Mouse (Mus musculus) forebrain, embryonic 12.5 days (tissue): Measurements from ENCODE around the gene Fam129b. TPM values are rescaled to one million over a fixed set of nuclear protein-coding genes. Genes with fewer than 3 reads are reported as not detected.

Source experiments
- ATAC-seq: fragments of 200-750 bp; cut with Nextera tagmentation; 2 replicates; pipeline ENCODE4 v1.8.0; 2017; ENCODE audit warnings: moderate TSS enrichment; ENCODE audit not compliant: low FRiP score
- H3K27ac ChIP-seq: fragments of 300-500 bp; sonication (generic); 2 replicates; pipeline ENCODE4 v1.5.1; 2016; ENCODE audit warnings: mild to moderate bottlenecking
- H3K27me3 ChIP-seq: fragments of 300-500 bp; sonication (generic); 2 replicates; pipeline ENCODE4 v1.6.1; 2016; ENCODE audit warnings: mild to moderate bottlenecking
- H3K36me3 ChIP-seq: fragments of 300-500 bp; sonication (generic); replicated peaks from 2 replicates; pipeline ENCODE4 v1.6.1; 2016; ENCODE audit warnings: mild to moderate bottlenecking
- H3K4me1 ChIP-seq: fragments of 300-500 bp; sonication (generic); 2 replicates; pipeline ENCODE4 v1.6.1; 2016
- H3K4me2 ChIP-seq: fragments of 300-500 bp; sonication (generic); 2 replicates; pipeline ENCODE4 v1.6.1; 2016; ENCODE audit warnings: mild to moderate bottlenecking, moderate library complexity
- H3K4me3 ChIP-seq: fragments of 300-500 bp; sonication (generic); replicated peaks from 2 replicates; pipeline ENCODE4 v1.5.1; 2016; ENCODE audit warnings: mild to moderate bottlenecking
- H3K9ac ChIP-seq: fragments of 300-500 bp; sonication (generic); 2 replicates; pipeline ENCODE4 v1.6.1; 2016; ENCODE audit warnings: mild to moderate bottlenecking
- H3K9me3 ChIP-seq: fragments of 300-500 bp; sonication (generic); 2 replicates; pipeline ENCODE4 v1.6.1; 2016
- WGBS: fragments of 180-500 bp; shearing (Covaris S2); methylation state at CpG from one replicate; pipeline ENCODE4 v1.1.7; 2016; 5-methylcytosine and 5-hydroxymethylcytosine counted together
- polyA plus RNA-seq: library from polyadenylated mRNA; unstranded; fragments of >200 nt; fragmentation: Nextera tagmentation; extraction: Ambion mirVana; gene quantifications from 2 replicates; pipeline ENCODE4 v1.2.1, GENCODE M21; 2016

Gene Fam129b
- polyA plus RNA-seq, 1 experiment from 2014 or later, result 27.3 TPM

- ATAC-seq, result no peak
- WGBS, result 14% methylated on average over 7 of the region's 7 CpGs
- Histone ChIP-seq H3K36me3 (peaks cover 26% of the 10 kb centered on the region), H3K4me3 (no peak overlapping the region; the same call in 1 of the 2 replicates), H3K9ac (no peak overlapping the region), H3K4me1 (peaks cover 55% of the 10 kb centered on the region), H3K27me3 (no peaks in the 10 kb centered on the region), H3K9me3 (no peaks in the 10 kb centered on the region), H3K4me2 (peak overlapping the region; percentile 91; the same call in 1 of the 2 replicates), H3K27ac (no peak overlapping the region)
Observed at GRCm38 (mm10) chr2:32965511-32966183, 89.7 kb downstream of the Fam129b start.

GRCm38 (mm10) chr2:32966184-32966688 lies 90.3 kb downstream of the Fam129b start:
- 9% methylated on average over 13 of the region's 13 CpGs for WGBS
- Histone ChIP-seq H3K27ac (peak overlapping the region; percentile 89), H3K4me1 (peaks cover 51% of the 10 kb centered on the region), H3K4me2 (peak overlapping the region; percentile 91), H3K27me3 (no peaks in the 10 kb centered on the region), H3K36me3 (peaks cover 26% of the 10 kb centered on the region), H3K9me3 (no peaks in the 10 kb centered on the region), H3K4me3 (peak overlapping the region; percentile 54), H3K9ac (peak overlapping the region; percentile 66)
- no peak; the same call in 1 of the 2 replicates for ATAC-seq

GRCm38 (mm10) chr2:32966689-32967631 lies 91.0 kb downstream of the Fam129b start:
- H3K9me3 ChIP-seq, result no peaks in the 10 kb centered on the region
- peaks cover 53% of the 10 kb centered on the region for H3K4me1 ChIP-seq
- WGBS, result under 1% methylated on average over 55 of the region's 55 CpGs
- peaks cover 26% of the 10 kb centered on the region for H3K36me3 ChIP-seq
- H3K4me2 ChIP-seq, result peak overlapping the region; percentile 91
- peak overlapping the region; percentile 66 for H3K9ac ChIP-seq
- peak; percentile 87 for ATAC-seq
- peak overlapping the region; percentile 89 for H3K27ac ChIP-seq
- H3K27me3 ChIP-seq, result no peaks in the 10 kb centered on the region
- H3K4me3 ChIP-seq, result peak overlapping the region; percentile 54

GRCm38 (mm10) chr2:32968024-32968614 lies 92.2 kb downstream of the Fam129b start:
- no peak overlapping the region for H3K27ac ChIP-seq

GRCm38 (mm10) chr2:32969326-32969725 lies 93.4 kb downstream of the Fam129b start:
- H3K9ac ChIP-seq, result no peak overlapping the region; the same call in 1 of the 2 replicates
- H3K27me3 ChIP-seq, result no peaks in the 10 kb centered on the region
- no peak for ATAC-seq
- H3K9me3 ChIP-seq, result no peaks in the 10 kb centered on the region
- no peak overlapping the region for H3K4me2 ChIP-seq
- peaks cover 31% of the 10 kb centered on the region for H3K4me1 ChIP-seq
- no peak overlapping the region for H3K4me3 ChIP-seq
- H3K36me3 ChIP-seq, result peaks cover 20% of the 10 kb centered on the region
- 93% methylated on average over 8 of the region's 8 CpGs for WGBS
- no peak overlapping the region for H3K27ac ChIP-seq

More at GRCm38 (mm10) chr2:32968024-32968614, 92.2 kb downstream of the Fam129b start:
- Histone ChIP-seq H3K9me3 (no peaks in the 10 kb centered on the region), H3K9ac (no peak overlapping the region), H3K4me2 (peak overlapping the region; percentile 91), H3K36me3 (peaks cover 22% of the 10 kb centered on the region), H3K4me3 (peak overlapping the region; percentile 54), H3K27me3 (no peaks in the 10 kb centered on the region), H3K4me1 (peaks cover 43% of the 10 kb centered on the region)
- no peak for ATAC-seq
- WGBS, result 89% methylated on average over 9 of the region's 9 CpGs

GRCm38 (mm10) chr2:32971235-32971634 lies 95.3 kb downstream of the Fam129b start:
- no peaks in the 10 kb centered on the region for H3K27me3 ChIP-seq
- 0 out of 2 replicates have a peak overlapping the region, but pooled peaks have one; percentile 13 for H3K27ac ChIP-seq
- H3K9ac ChIP-seq, result no peak overlapping the region
- H3K4me3 ChIP-seq, result no peak overlapping the region
- peaks cover 14% of the 10 kb centered on the region; the same call in 1 of the 2 replicates for H3K36me3 ChIP-seq
- H3K4me1 ChIP-seq, result peaks cover 19% of the 10 kb centered on the region
- 28% methylated on average over 9 of the region's 9 CpGs for WGBS
- H3K4me2 ChIP-seq, result no peak overlapping the region
- H3K9me3 ChIP-seq, result no peaks in the 10 kb centered on the region
- no peak for ATAC-seq

- Histone ChIP-seq H3K36me3 (peaks cover 14% of the 10 kb centered on the region; the same call in 1 of the 2 replicates), H3K9ac (no peak overlapping the region), H3K4me2 (no peak overlapping the region), H3K4me1 (peaks cover 8% of the 10 kb centered on the region), H3K9me3 (no peaks in the 10 kb centered on the region), H3K4me3 (no peak overlapping the region), H3K27me3 (no peaks in the 10 kb centered on the region), H3K27ac (no peak overlapping the region)
- ATAC-seq, result no peak
- 90% methylated on average over 8 of the region's 8 CpGs for WGBS
Observed at GRCm38 (mm10) chr2:32974216-32974615, 98.3 kb downstream of the Fam129b start.

Other genes starting within 250 kb of the Fam129b start
- 21.0 and 21.4 TPM in 2 replicates for gene Eng, start 229.5 kb upstream of the Fam129b start, polyA plus RNA-seq
- 16.4 and 19.6 TPM in 2 replicates for gene Fpgs, start 172.0 kb upstream of the Fam129b start, polyA plus RNA-seq
- gene Cdk9, start 163.0 kb upstream of the Fam129b start, polyA plus RNA-seq, result 105 and 110 TPM in 2 replicates
- 30.1 and 35.1 TPM in 2 replicates for gene Sh2d3c, start 155.1 kb upstream of the Fam129b start, polyA plus RNA-seq
- gene 6330409D20Rik, start 135.1 kb upstream of the Fam129b start, polyA plus RNA-seq, result 1.9 and 2.1 TPM in 2 replicates
- 53.3 and 57.0 TPM in 2 replicates for gene Tor2a, start 118.9 kb upstream of the Fam129b start, polyA plus RNA-seq
- gene Ttc16, start 100.5 kb upstream of the Fam129b start, polyA plus RNA-seq, result 0.46 and 0.67 TPM in 2 replicates
- gene Ptrh1, start 100.3 kb upstream of the Fam129b start, polyA plus RNA-seq, result 3.9 and 5.3 TPM in 2 replicates
- gene Cfap157, start 91.7 kb upstream of the Fam129b start, polyA plus RNA-seq, result 0.15 and 0.45 TPM in 2 replicates
- gene Stxbp1, start 28.9 kb upstream of the Fam129b start, polyA plus RNA-seq, result 68.5 and 73.5 TPM in 2 replicates
- 115 and 128 TPM in 2 replicates for gene Rpl12, start 85.4 kb downstream of the Fam129b start, polyA plus RNA-seq
- gene Lrsam1, start 85.5 kb downstream of the Fam129b start, polyA plus RNA-seq, result 16.6 and 18.2 TPM in 2 replicates
- gene Slc2a8, start 106.0 kb downstream of the Fam129b start, polyA plus RNA-seq, result 14.4 and 16.3 TPM in 2 replicates